Mouse (Mus musculus): ENCODE data around the gene Agl. TPM values are rescaled to one million over a fixed set of nuclear protein-coding genes. Genes with fewer than 3 reads are reported as not detected.

Gene Agl
- polyA plus RNA-seq, 1 experiment from 2014 or later: 6.3 TPM

GRCm38 (mm10) chr3:116786543-116786942, 21.4 kb downstream of the Agl start:
- TF ChIP-seq CTCF (IDR thresholded peaks at IDR 0.05; ENCODE audit: low read depth): no peak
- Histone ChIP-seq H3K27me3 (replicated peaks; ENCODE audit: control insufficient read depth, insufficient read depth, low read length) (no peaks in the 10 kb centered on the region), H3K27ac (ENCODE audit: low read depth, low read length) (no peak overlapping the region), H3K4me1 (replicated peaks; ENCODE audit: control insufficient read depth, insufficient read depth, low read length) (no peaks in the 10 kb centered on the region), H3K36me3 (ENCODE audit: control insufficient read depth, insufficient read depth) (peaks cover 29% of the 10 kb centered on the region), H3K9ac (ENCODE audit: low read depth, low read length) (no peak overlapping the region), H3K4me2 (replicated peaks; ENCODE audit: low read depth) (no peak overlapping the region), H3K4me3 (ENCODE audit: low read depth, low read length) (no peak overlapping the region), H3K9me3 (ENCODE audit: control insufficient read depth) (no peaks in the 10 kb centered on the region)
- 0 out of 2 replicates have a peak, but pooled peaks have one; percentile 31 for ATAC-seq
- 68% methylated on average over 9 of the region's 9 CpGs for WGBS

GRCm38 (mm10) chr3:116785820-116786219, 22.1 kb downstream of the Agl start:
- Histone ChIP-seq H3K4me1 (replicated peaks; ENCODE audit: control insufficient read depth, insufficient read depth, low read length) (no peaks in the 10 kb centered on the region), H3K27ac (ENCODE audit: low read depth, low read length) (no peak overlapping the region), H3K4me3 (ENCODE audit: low read depth, low read length) (no peak overlapping the region), H3K9ac (ENCODE audit: low read depth, low read length) (no peak overlapping the region), H3K27me3 (replicated peaks; ENCODE audit: control insufficient read depth, insufficient read depth, low read length) (no peaks in the 10 kb centered on the region), H3K9me3 (ENCODE audit: control insufficient read depth) (no peaks in the 10 kb centered on the region), H3K36me3 (ENCODE audit: control insufficient read depth, insufficient read depth) (peaks cover 27% of the 10 kb centered on the region), H3K4me2 (replicated peaks; ENCODE audit: low read depth) (no peak overlapping the region)
- TF ChIP-seq CTCF (IDR thresholded peaks at IDR 0.05; ENCODE audit: low read depth): no peak
- 90% methylated on average over 8 of the region's 8 CpGs for WGBS
- ATAC-seq: no peak

GRCm38 (mm10) chr3:116784811-116785210, 23.2 kb downstream of the Agl start:
- H3K4me3 ChIP-seq (ENCODE audit: low read depth, low read length): no peak overlapping the region
- WGBS: 94% methylated on average over 8 of the region's 8 CpGs
- no peak overlapping the region for H3K9ac ChIP-seq (ENCODE audit: low read depth, low read length)
- TF ChIP-seq CTCF (IDR thresholded peaks at IDR 0.05; ENCODE audit: low read depth): no peak
- no peak overlapping the region for H3K4me2 ChIP-seq (replicated peaks; ENCODE audit: low read depth)
- no peaks in the 10 kb centered on the region for H3K4me1 ChIP-seq (replicated peaks; ENCODE audit: control insufficient read depth, insufficient read depth, low read length)
- no peaks in the 10 kb centered on the region for H3K27me3 ChIP-seq (replicated peaks; ENCODE audit: control insufficient read depth, insufficient read depth, low read length)
- peaks cover 37% of the 10 kb centered on the region for H3K36me3 ChIP-seq (ENCODE audit: control insufficient read depth, insufficient read depth)
- no peak for ATAC-seq
- H3K9me3 ChIP-seq (ENCODE audit: control insufficient read depth): no peaks in the 10 kb centered on the region
- no peak overlapping the region for H3K27ac ChIP-seq (ENCODE audit: low read depth, low read length)

GRCm38 (mm10) chr3:116784290-116784689, 23.7 kb downstream of the Agl start:
- H3K36me3 ChIP-seq (ENCODE audit: control insufficient read depth, insufficient read depth): peaks cover 39% of the 10 kb centered on the region
- no peak overlapping the region for H3K4me2 ChIP-seq (replicated peaks; ENCODE audit: low read depth)
- no peak overlapping the region for H3K9ac ChIP-seq (ENCODE audit: low read depth, low read length)
- H3K27ac ChIP-seq (ENCODE audit: low read depth, low read length): no peak overlapping the region
- TF ChIP-seq CTCF (IDR thresholded peaks at IDR 0.05; ENCODE audit: low read depth): no peak
- H3K27me3 ChIP-seq (replicated peaks; ENCODE audit: control insufficient read depth, insufficient read depth, low read length): no peaks in the 10 kb centered on the region
- no peaks in the 10 kb centered on the region for H3K4me1 ChIP-seq (replicated peaks; ENCODE audit: control insufficient read depth, insufficient read depth, low read length)
- no peak for ATAC-seq
- H3K4me3 ChIP-seq (ENCODE audit: low read depth, low read length): no peak overlapping the region
- WGBS: 55% methylated on average over 12 of the region's 12 CpGs
- no peaks in the 10 kb centered on the region for H3K9me3 ChIP-seq (ENCODE audit: control insufficient read depth)

- Histone ChIP-seq H3K4me3 (ENCODE audit: low read depth, low read length) (no peak overlapping the region), H3K9ac (ENCODE audit: low read depth, low read length) (no peak overlapping the region), H3K4me1 (replicated peaks; ENCODE audit: control insufficient read depth, insufficient read depth, low read length) (no peaks in the 10 kb centered on the region), H3K4me2 (replicated peaks; ENCODE audit: low read depth) (no peak overlapping the region), H3K27me3 (replicated peaks; ENCODE audit: control insufficient read depth, insufficient read depth, low read length) (no peaks in the 10 kb centered on the region), H3K9me3 (ENCODE audit: control insufficient read depth) (no peaks in the 10 kb centered on the region), H3K36me3 (ENCODE audit: control insufficient read depth, insufficient read depth) (peaks cover 56% of the 10 kb centered on the region), H3K27ac (ENCODE audit: low read depth, low read length) (no peak overlapping the region)
- WGBS: 68% methylated on average over 2 of the region's 2 CpGs
- ATAC-seq: no peak
- TF ChIP-seq CTCF (IDR thresholded peaks at IDR 0.05; ENCODE audit: low read depth): no peak
Measured at GRCm38 (mm10) chr3:116776961-116777360, 31.0 kb downstream of the Agl start.

GRCm38 (mm10) chr3:116773836-116774235, 34.1 kb downstream of the Agl start:
- H3K4me3 ChIP-seq (ENCODE audit: low read depth, low read length): no peak overlapping the region
- H3K9me3 ChIP-seq (ENCODE audit: control insufficient read depth): no peaks in the 10 kb centered on the region
- no peak overlapping the region for H3K9ac ChIP-seq (ENCODE audit: low read depth, low read length)
- no peaks in the 10 kb centered on the region for H3K27me3 ChIP-seq (replicated peaks; ENCODE audit: control insufficient read depth, insufficient read depth, low read length)
- no peak overlapping the region for H3K4me2 ChIP-seq (replicated peaks; ENCODE audit: low read depth)
- ATAC-seq: no peak
- no peak for TF ChIP-seq CTCF (IDR thresholded peaks at IDR 0.05; ENCODE audit: low read depth)
- no peaks in the 10 kb centered on the region for H3K4me1 ChIP-seq (replicated peaks; ENCODE audit: control insufficient read depth, insufficient read depth, low read length)
- no peak overlapping the region for H3K27ac ChIP-seq (ENCODE audit: low read depth, low read length)
- 78% methylated on average over 12 of the region's 12 CpGs for WGBS
- H3K36me3 ChIP-seq (ENCODE audit: control insufficient read depth, insufficient read depth): peaks cover 56% of the 10 kb centered on the region

- no peak for ATAC-seq
- 82% methylated on average over 2 of the region's 2 CpGs for WGBS
Measured at GRCm38 (mm10) chr3:116771597-116771996, 36.4 kb downstream of the Agl start.

More at GRCm38 (mm10) chr3:116771597-116771996, 36.4 kb downstream of the Agl start:
- H3K9ac ChIP-seq (ENCODE audit: low read depth, low read length): no peak overlapping the region
- H3K4me3 ChIP-seq (ENCODE audit: low read depth, low read length): no peak overlapping the region
- no peak overlapping the region for H3K27ac ChIP-seq (ENCODE audit: low read depth, low read length)
- no peak overlapping the region for H3K4me2 ChIP-seq (replicated peaks; ENCODE audit: low read depth)
- no peaks in the 10 kb centered on the region for H3K9me3 ChIP-seq (ENCODE audit: control insufficient read depth)
- peak; percentile 70 for TF ChIP-seq CTCF (IDR thresholded peaks at IDR 0.05; ENCODE audit: low read depth)
- no peaks in the 10 kb centered on the region for H3K27me3 ChIP-seq (replicated peaks; ENCODE audit: control insufficient read depth, insufficient read depth, low read length)
- peaks cover 48% of the 10 kb centered on the region for H3K36me3 ChIP-seq (ENCODE audit: control insufficient read depth, insufficient read depth)
- H3K4me1 ChIP-seq (replicated peaks; ENCODE audit: control insufficient read depth, insufficient read depth, low read length): no peaks in the 10 kb centered on the region
